Mouse (Mus musculus) ES-E14 (cell line): ENCODE measurements around the gene Rabep2. TPM values are rescaled to one million over a fixed set of nuclear protein-coding genes. Genes with fewer than 3 reads are reported as not detected.

Experiments used
- DNase-seq: peaks from one replicate; pipeline ENCODE4 v3.0.0-alpha.2; 2013; ENCODE audit warnings: low read depth, low spot score
- H3K27ac ChIP-seq: 2 replicates; pipeline ENCODE4 v1.5.1; 2012; ENCODE audit warnings: low read depth, mild to moderate bottlenecking, low read length, moderate library complexity, mixed read lengths; ENCODE audit not compliant: poor library complexity, insufficient read depth, severe bottlenecking
- H3K36me3 ChIP-seq: 2 replicates; pipeline ENCODE4 v1.6.1; 2012; ENCODE audit warnings: mild to moderate bottlenecking, low read length, moderate library complexity, mixed read lengths; ENCODE audit not compliant: control insufficient read depth, poor library complexity, insufficient read depth, severe bottlenecking
- H3K4me1 ChIP-seq, 2 experiments: fragments of 150-350 bp in 1 of 2; sonication (generic) in 1 of 2; 2 replicates each; pipeline ENCODE4 v1.6.1; 2012; ENCODE audit warnings: low read length in 2 of 2, mild to moderate bottlenecking in 1 of 2, mixed read lengths in 1 of 2; ENCODE audit not compliant: control insufficient read depth in 2 of 2, insufficient read depth in 2 of 2, poor library complexity in 1 of 2
- H3K4me3 ChIP-seq, 2 experiments: fragments of 150-350 bp in 1 of 2; sonication (generic) in 1 of 2; 2 replicates each; pipeline ENCODE4 v1.5.1; 2012; ENCODE audit warnings: low read length in 2 of 2, low read depth in 1 of 2, mild to moderate bottlenecking in 1 of 2, mixed read lengths in 1 of 2; ENCODE audit not compliant: insufficient read depth in 1 of 2, poor library complexity in 1 of 2, severe bottlenecking in 1 of 2
- H3K9ac ChIP-seq: 2 replicates; pipeline ENCODE4 v1.6.1; 2012; ENCODE audit warnings: low read depth, mild to moderate bottlenecking, low read length, mixed read lengths; ENCODE audit not compliant: poor library complexity, insufficient read depth, severe bottlenecking
- H3K9me3 ChIP-seq: fragments of 150-350 bp; sonication (generic); 2 replicates; pipeline ENCODE4 v1.6.1; 2012; ENCODE audit warnings: low read depth, mild to moderate bottlenecking, low read length; ENCODE audit not compliant: control insufficient read depth, insufficient read depth
- CHD2 ChIP-seq: IDR thresholded peaks from 2 replicates; pipeline ENCODE4 v1.6.1; 2014; ENCODE audit warnings: mild to moderate bottlenecking, low read depth, low read length, inconsistent platforms
- HCFC1 ChIP-seq: IDR thresholded peaks from 2 replicates; pipeline ENCODE4 v1.6.1; 2012; ENCODE audit warnings: low read length, inconsistent platforms, borderline replicate concordance; ENCODE audit not compliant: insufficient read depth
- MAFK ChIP-seq: IDR thresholded peaks from 2 replicates; pipeline ENCODE4 v1.6.1; 2014; ENCODE audit warnings: mild to moderate bottlenecking, low read depth, low read length, inconsistent platforms; ENCODE audit not compliant: insufficient read depth
- ZC3H11A ChIP-seq: IDR thresholded peaks from 2 replicates; pipeline ENCODE4 v1.6.1; 2012; ENCODE audit warnings: low read depth, mild to moderate bottlenecking, inconsistent platforms, low read length, borderline replicate concordance
- ZNF384 ChIP-seq: IDR thresholded peaks from 2 replicates; pipeline ENCODE4 v1.6.1; 2012; ENCODE audit warnings: low read depth, low read length, inconsistent platforms
- in situ Hi-C, 2 experiments: fragments of 600-800 bp; cut with MboI; formaldehyde crosslinking; loops; one replicate each; pipeline ENCODE4 v1.15.1; 2025; ENCODE audit warnings: low sequenced_read_pairs in 2 of 2, inconsistent platforms in 1 of 2; ENCODE audit not compliant: unreplicated experiment in 2 of 2
- total RNA-seq: library from RNA; depleted of rRNA; stranded (reverse); fragments of 300-350 nt; gene quantifications from 2 replicates; pipeline ENCODE4 v1.2.3, GENCODE M21; 2012

The Rabep2 gene
- total RNA-seq, 1 experiment: 22.1 TPM

DNA sequence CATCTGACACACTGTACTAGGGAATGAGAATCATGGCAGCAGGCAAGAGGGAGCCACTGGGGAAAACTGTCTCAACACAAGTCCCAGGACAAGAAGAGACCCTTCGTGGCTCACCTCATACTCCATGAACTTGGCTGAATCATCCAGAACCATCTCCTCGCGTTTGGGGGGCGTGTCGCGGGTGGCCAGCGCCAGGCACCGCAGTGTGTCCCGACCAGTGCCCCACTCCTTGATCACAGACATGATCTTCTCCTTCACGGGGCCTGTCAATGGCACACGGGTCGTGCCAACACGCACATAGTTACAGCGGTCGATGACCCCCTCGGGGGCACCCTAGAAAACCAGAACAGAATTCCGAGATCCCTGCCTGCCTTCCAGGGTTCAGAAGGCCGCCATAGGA lies 21.4 kb downstream of the Rabep2 start:
- Histone ChIP-seq H3K36me3 (peaks cover 6% of the 10 kb centered on the region), H3K4me3 (no peak overlapping the region), H3K4me1 (peaks cover 0 to 2% of the 10 kb centered on the region in 2 experiments; a peak in 1 of 4 replicates), H3K27ac (no peak overlapping the region), H3K9ac (no peak overlapping the region), H3K9me3 (no peaks in the 10 kb centered on the region)
- no peak for DNase-seq
- in situ Hi-C loops: no loop called here
- TF ChIP-seq HCFC1 (no peak), MAFK (no peak), ZC3H11A (no peak), CHD2 (no peak), ZNF384 (no peak)

DNA sequence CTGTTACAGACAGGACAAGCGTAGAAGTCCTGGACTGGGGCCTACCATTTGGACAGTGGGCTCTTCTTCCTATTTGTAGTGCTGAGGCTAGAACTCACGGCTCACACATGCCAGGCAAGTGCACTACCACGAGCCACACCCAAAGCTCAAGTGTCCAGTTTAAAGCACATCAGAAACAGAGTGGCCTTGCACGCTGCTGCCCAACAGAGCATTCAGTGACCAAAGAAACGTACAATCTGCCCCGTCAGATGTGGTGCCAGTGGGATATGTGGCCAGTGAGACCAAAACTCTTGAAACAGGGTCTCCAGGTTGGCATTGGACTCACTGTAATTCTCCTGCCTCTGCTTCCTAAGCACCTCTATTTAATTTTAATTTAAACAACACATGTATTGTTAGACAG lies 22.1 kb downstream of the Rabep2 start:
- Histone ChIP-seq H3K9me3 (no peaks in the 10 kb centered on the region), H3K4me1 (peaks cover 0 to 2% of the 10 kb centered on the region in 2 experiments; a peak in 1 of 4 replicates), H3K4me3 (no peak overlapping the region), H3K9ac (no peak overlapping the region), H3K36me3 (peaks cover 2% of the 10 kb centered on the region; the same call in 1 of the 2 replicates), H3K27ac (no peak overlapping the region)
- in situ Hi-C loops: no loop called here
- TF ChIP-seq ZNF384: no peak
- TF ChIP-seq ZC3H11A: no peak
- TF ChIP-seq HCFC1: no peak
- no peak for TF ChIP-seq CHD2
- no peak for DNase-seq

DNA sequence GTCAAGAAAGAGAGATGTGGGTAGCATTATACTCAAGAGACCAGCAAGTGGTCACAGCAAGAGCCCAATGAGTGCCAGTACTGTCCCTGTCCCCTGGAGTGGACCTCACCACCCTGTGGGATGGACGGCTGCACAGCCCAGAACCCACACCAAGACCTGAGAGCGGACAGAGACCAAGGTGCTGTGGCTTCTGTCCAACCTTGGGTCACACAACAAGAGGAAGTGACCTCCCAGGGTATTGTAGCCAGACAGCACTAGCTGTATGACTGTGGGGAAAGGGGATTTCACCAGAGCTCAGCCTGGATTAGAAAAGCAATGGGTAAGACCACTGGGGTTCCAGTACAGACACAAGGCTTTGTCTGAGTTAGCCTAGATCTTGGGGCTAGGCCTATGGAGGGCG lies 23.7 kb downstream of the Rabep2 start:
- no peak overlapping the region for H3K9ac ChIP-seq
- no peaks in the 10 kb centered on the region for H3K9me3 ChIP-seq
- no peak for DNase-seq
- peaks cover under 1% of the 10 kb centered on the region; the same call in 1 of the 2 replicates for H3K36me3 ChIP-seq
- TF ChIP-seq ZNF384: no peak
- no peak for TF ChIP-seq ZC3H11A
- no peak for TF ChIP-seq CHD2
- no peak for TF ChIP-seq HCFC1
- no peak for TF ChIP-seq MAFK
- in situ Hi-C loops: no loop called here
- H3K4me1 ChIP-seq: no peaks in the 10 kb centered on the region; a peak in 1 of 4 replicates
- H3K27ac ChIP-seq: no peak overlapping the region
- no peak overlapping the region for H3K4me3 ChIP-seq

GRCm38 (mm10) chr7:126453861-126454260 lies 25.3 kb downstream of the Rabep2 start:
- no peak for DNase-seq
- Histone ChIP-seq H3K4me3 (no peak overlapping the region), H3K9ac (no peak overlapping the region), H3K27ac (no peak overlapping the region), H3K4me1 (no peaks in the 10 kb centered on the region; a peak in 1 of 4 replicates), H3K36me3 (no peaks in the 10 kb centered on the region), H3K9me3 (no peaks in the 10 kb centered on the region)
- in situ Hi-C loops: no loop called here
- TF ChIP-seq MAFK (no peak), HCFC1 (no peak), ZNF384 (no peak)

- H3K27ac ChIP-seq: no peak overlapping the region
- in situ Hi-C loops: no loop called here
- no peak for TF ChIP-seq ZNF384
- TF ChIP-seq MAFK: no peak
- no peak for TF ChIP-seq HCFC1
- no peak for TF ChIP-seq CHD2
- no peak for TF ChIP-seq ZC3H11A
Observed at GRCm38 (mm10) chr7:126455242-126455641, 26.7 kb downstream of the Rabep2 start.

More at GRCm38 (mm10) chr7:126455242-126455641, 26.7 kb downstream of the Rabep2 start:
- DNase-seq: no peak
- Histone ChIP-seq H3K36me3 (no peaks in the 10 kb centered on the region), H3K4me1 (no peaks in the 10 kb centered on the region), H3K4me3 (no peak overlapping the region), H3K9me3 (no peaks in the 10 kb centered on the region), H3K9ac (no peak overlapping the region)
